Mouse (Mus musculus) liver, postnatal 0 days (tissue): ENCODE data around the gene Wwox. TPM values are rescaled to one million over a fixed set of nuclear protein-coding genes. Genes with fewer than 3 reads are reported as not detected.

ENCODE experiments used
- ATAC-seq: fragments of 200-750 bp; cut with Nextera tagmentation; 2 replicates; pipeline ENCODE4 v1.8.0; 2017; ENCODE audit warnings: mild to moderate bottlenecking, moderate library complexity
- DNase-seq: peaks from one replicate; pipeline ENCODE4 v3.0.0-alpha.2; 2016
- H3K27ac ChIP-seq: fragments of 300-500 bp; sonication (generic); 2 replicates; pipeline ENCODE4 v1.5.1; 2014; ENCODE audit warnings: antibody characterized with exemption, moderate library complexity, mild to moderate bottlenecking, low read depth
- H3K27me3 ChIP-seq: fragments of 300-500 bp; sonication (generic); 2 replicates; pipeline ENCODE4 v1.6.1; 2014; ENCODE audit warnings: low read length, control low read depth, mixed read lengths; ENCODE audit not compliant: insufficient read depth
- H3K36me3 ChIP-seq: fragments of 300-500 bp; sonication (generic); replicated peaks from 2 replicates; pipeline ENCODE4 v1.6.1; 2014; ENCODE audit warnings: mild to moderate bottlenecking, control low read depth, low read length, moderate library complexity, mixed read lengths; ENCODE audit not compliant: insufficient read depth
- H3K4me1 ChIP-seq: fragments of 300-500 bp; sonication (generic); 2 replicates; pipeline ENCODE4 v1.6.1; 2014; ENCODE audit warnings: antibody characterized with exemption, mild to moderate bottlenecking, control low read depth; ENCODE audit not compliant: insufficient read depth
- H3K4me2 ChIP-seq: fragments of 300-500 bp; sonication (generic); 2 replicates; pipeline ENCODE4 v1.6.1; 2014; ENCODE audit warnings: low read depth, mild to moderate bottlenecking, low read length, moderate library complexity, mixed read lengths
- H3K4me3 ChIP-seq: fragments of 300-500 bp; sonication (generic); 2 replicates; pipeline ENCODE4 v1.5.1; 2014; ENCODE audit warnings: low read depth, low read length
- H3K9ac ChIP-seq: fragments of 300-500 bp; sonication (generic); replicated peaks from 2 replicates; pipeline ENCODE4 v1.6.1; 2014; ENCODE audit warnings: mild to moderate bottlenecking, moderate library complexity
- H3K9me3 ChIP-seq: fragments of 300-500 bp; sonication (generic); 2 replicates; pipeline ENCODE4 v1.6.1; 2016; ENCODE audit warnings: mild to moderate bottlenecking, control low read depth, low read length, mixed read lengths
- CTCF ChIP-seq: sonication (generic); IDR thresholded peaks from 2 replicates; pipeline ENCODE4 v1.5.1; 2016; ENCODE audit warnings: antibody characterized with exemption, low read depth
- EP300 ChIP-seq: IDR thresholded peaks from 2 replicates; pipeline ENCODE4 v1.6.1; 2016; ENCODE audit warnings: antibody characterized with exemption, low read depth, mild to moderate bottlenecking
- WGBS: fragments of 180-500 bp; shearing (Covaris S2); extraction: QIAGEN DNeasy Blood & Tissue Kit; methylation state at CpG from one replicate; pipeline ENCODE4 v1.1.7; 2014; ENCODE audit not compliant: insufficient replicate concordance; 5-methylcytosine and 5-hydroxymethylcytosine counted together
- polyA plus RNA-seq: library from polyadenylated mRNA; unstranded; fragments of >200 nt; fragmentation: Nextera tagmentation; extraction: Ambion mirVana; gene quantifications from 2 replicates; pipeline ENCODE4 v1.2.1, GENCODE M21; 2015

Wwox gene
- polyA plus RNA-seq, 1 experiment from 2014 or later, result 3.9 TPM

- no peak overlapping the region for H3K9ac ChIP-seq
- DNase-seq, result no peak
- H3K9me3 ChIP-seq, result no peaks in the 10 kb centered on the region
- H3K27me3 ChIP-seq, result no peaks in the 10 kb centered on the region
- ATAC-seq, result no peak
- H3K4me1 ChIP-seq, result no peaks in the 10 kb centered on the region
- 43% methylated on average over 5 of the region's 5 CpGs for WGBS
- H3K36me3 ChIP-seq, result no peaks in the 10 kb centered on the region
- no peak overlapping the region for H3K4me2 ChIP-seq
- H3K27ac ChIP-seq, result no peak overlapping the region
- H3K4me3 ChIP-seq, result no peak overlapping the region
- TF ChIP-seq EP300, result no peak
These were observed 196.9 kb downstream of the Wwox start for GRCm38 (mm10) chr8:114636376-114636775.

- DNase-seq (no peak), ATAC-seq (no peak)
- no peak for TF ChIP-seq EP300
- WGBS, result 78% methylated on average over 9 of the region's 9 CpGs
- no peaks in the 10 kb centered on the region for H3K9me3 ChIP-seq
- H3K36me3 ChIP-seq, result no peaks in the 10 kb centered on the region
- no peak overlapping the region for H3K9ac ChIP-seq
- no peak overlapping the region for H3K4me2 ChIP-seq
- H3K4me1 ChIP-seq, result no peaks in the 10 kb centered on the region
- H3K27ac ChIP-seq, result no peak overlapping the region
- H3K4me3 ChIP-seq, result no peak overlapping the region
- H3K27me3 ChIP-seq, result no peaks in the 10 kb centered on the region
These were observed 202.4 kb downstream of the Wwox start for GRCm38 (mm10) chr8:114641809-114642208.

- H3K4me2 ChIP-seq, result no peak overlapping the region
These were observed 211.3 kb downstream of the Wwox start for GRCm38 (mm10) chr8:114650789-114651188.

DNA sequence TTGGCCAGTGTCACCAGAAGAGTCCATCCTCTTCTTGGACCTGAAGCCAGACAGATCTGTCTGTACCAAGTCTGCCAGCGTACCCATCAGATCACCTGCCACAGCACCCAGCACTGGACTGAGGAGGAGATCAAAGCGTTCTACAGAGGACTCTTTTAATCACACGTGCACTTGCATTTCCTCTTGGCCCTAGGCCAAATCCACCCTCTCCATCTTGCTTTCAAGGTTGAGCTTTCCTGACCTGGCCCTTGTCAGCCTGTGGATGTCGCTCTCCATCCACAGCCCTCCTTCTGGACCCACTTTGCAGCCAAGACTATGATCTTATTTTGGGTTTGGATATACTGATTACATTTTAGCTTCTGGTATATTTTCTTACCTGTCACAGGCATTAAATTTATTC is 218.3 kb downstream of the Wwox start:
- TF ChIP-seq EP300, result no peak
- TF ChIP-seq CTCF, result no peak
- ATAC-seq, result no peak
- Histone ChIP-seq H3K9ac (no peak overlapping the region), H3K27me3 (no peaks in the 10 kb centered on the region), H3K9me3 (no peaks in the 10 kb centered on the region), H3K4me3 (no peak overlapping the region), H3K4me1 (no peaks in the 10 kb centered on the region), H3K4me2 (no peak overlapping the region), H3K27ac (no peak overlapping the region), H3K36me3 (no peaks in the 10 kb centered on the region)
- DNase-seq, result no peak
- 47% methylated on average over 4 of the region's 4 CpGs for WGBS

More at GRCm38 (mm10) chr8:114650789-114651188, 211.3 kb downstream of the Wwox start:
- Histone ChIP-seq H3K27me3 (no peaks in the 10 kb centered on the region), H3K9me3 (no peaks in the 10 kb centered on the region), H3K4me1 (no peaks in the 10 kb centered on the region), H3K27ac (no peak overlapping the region), H3K9ac (no peak overlapping the region), H3K4me3 (no peak overlapping the region), H3K36me3 (no peaks in the 10 kb centered on the region)
- 89% methylated on average over 14 of the region's 14 CpGs for WGBS
- no peak for TF ChIP-seq CTCF
- TF ChIP-seq EP300, result no peak
- DNase-seq (no peak), ATAC-seq (no peak)

- H3K9ac ChIP-seq, result no peak overlapping the region
- H3K27ac ChIP-seq, result no peak overlapping the region
- ATAC-seq (no peak), DNase-seq (no peak)
- no peaks in the 10 kb centered on the region for H3K9me3 ChIP-seq
- no peaks in the 10 kb centered on the region for H3K36me3 ChIP-seq
- no peaks in the 10 kb centered on the region for H3K4me1 ChIP-seq
- H3K27me3 ChIP-seq, result no peaks in the 10 kb centered on the region
- WGBS, result 69% methylated on average over 4 of the region's 4 CpGs
- TF ChIP-seq EP300 (no peak), CTCF (no peak)
- H3K4me3 ChIP-seq, result no peak overlapping the region
- no peak overlapping the region for H3K4me2 ChIP-seq
These were observed 219.0 kb downstream of the Wwox start for GRCm38 (mm10) chr8:114658475-114658874.

DNA sequence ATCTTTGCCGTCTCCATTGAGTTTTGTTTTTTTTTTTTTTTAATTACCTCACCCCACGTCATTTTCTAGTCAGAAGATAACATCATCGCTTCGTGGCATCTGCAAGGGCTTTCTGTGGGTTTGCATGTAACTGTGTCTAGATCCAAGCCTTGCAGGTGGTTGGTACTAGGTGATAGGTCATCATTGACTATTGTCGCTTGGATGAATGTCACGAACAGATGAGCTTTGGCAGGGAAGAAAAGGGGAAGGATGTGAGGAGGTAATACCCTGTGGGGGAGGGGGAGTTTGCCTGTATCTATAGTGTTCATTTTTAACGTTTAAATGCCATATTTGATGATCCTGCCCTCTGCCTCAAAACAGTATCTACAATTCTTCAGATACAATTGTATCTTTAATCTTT is 223.6 kb downstream of the Wwox start:
- no peaks in the 10 kb centered on the region for H3K9me3 ChIP-seq
- no peaks in the 10 kb centered on the region for H3K27me3 ChIP-seq
- no peak overlapping the region for H3K9ac ChIP-seq
- no peak for DNase-seq
- no peak for ATAC-seq
- 41% methylated on average over 7 of the region's 7 CpGs for WGBS
- H3K4me3 ChIP-seq, result no peak overlapping the region
- H3K27ac ChIP-seq, result no peak overlapping the region
- no peaks in the 10 kb centered on the region for H3K36me3 ChIP-seq
- TF ChIP-seq CTCF (no peak), EP300 (no peak)
- no peaks in the 10 kb centered on the region for H3K4me1 ChIP-seq
- H3K4me2 ChIP-seq, result no peak overlapping the region

DNA sequence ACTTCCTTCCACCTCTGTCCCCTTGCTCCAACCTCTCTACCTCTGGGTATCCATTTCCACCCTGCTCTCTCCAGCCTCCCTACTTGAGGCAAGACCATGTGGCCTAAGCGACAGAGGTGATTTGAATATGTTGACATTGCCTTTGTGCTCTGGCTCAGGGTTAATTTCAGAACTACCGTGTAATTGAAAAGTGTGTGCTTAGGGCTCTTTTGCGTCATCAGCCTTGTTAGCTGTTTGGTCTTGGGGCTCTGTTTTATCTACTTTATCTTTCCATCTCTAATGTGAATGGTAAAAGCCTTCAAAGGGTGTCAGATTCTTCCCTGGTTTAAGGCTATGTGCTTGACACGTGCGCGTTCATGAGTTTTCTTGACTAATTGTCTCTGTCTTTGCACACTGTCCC is 226.1 kb downstream of the Wwox start:
- H3K4me3 ChIP-seq, result no peak overlapping the region
- no peak overlapping the region for H3K4me2 ChIP-seq
- ATAC-seq (no peak), DNase-seq (no peak)
- H3K9me3 ChIP-seq, result no peaks in the 10 kb centered on the region
- no peaks in the 10 kb centered on the region for H3K27me3 ChIP-seq
- 69% methylated on average over 6 of the region's 6 CpGs for whole genome bisulfite sequencing
- no peaks in the 10 kb centered on the region for H3K36me3 ChIP-seq
- no peak overlapping the region for H3K27ac ChIP-seq
- no peak overlapping the region for H3K9ac ChIP-seq
- TF ChIP-seq CTCF (no peak), EP300 (no peak)
- no peaks in the 10 kb centered on the region for H3K4me1 ChIP-seq
